Mouse (Mus musculus) thymus, adult 2 months (tissue): Measurements from ENCODE around the gene Ubtd1.

Experiments
- CTCF ChIP-seq: fragments of 200-500 bp; IDR thresholded peaks from 2 replicates; pipeline ENCODE4 v1.5.1; 2012; ENCODE audit warnings: mild to moderate bottlenecking, control low read depth, low read length, moderate library complexity, borderline replicate concordance; ENCODE audit not compliant: control insufficient read depth, poor library complexity, insufficient read depth; ENCODE audit errors: extremely low read depth
- POLR2A ChIP-seq: fragments of 200-500 bp; IDR thresholded peaks from 2 replicates; pipeline ENCODE4 v1.6.1; 2012; ENCODE audit warnings: mild to moderate bottlenecking, low read length, control low read depth, moderate library complexity; ENCODE audit not compliant: control insufficient read depth, poor library complexity, insufficient read depth; ENCODE audit errors: extremely low read depth

- TF ChIP-seq CTCF, result no peak
- no peak for TF ChIP-seq POLR2A
Observed at GRCm38 (mm10) chr19:42036357-42036756, 54.8 kb downstream of the Ubtd1 start.
